Mouse (Mus musculus) ES-E14 (cell line): Measurements from ENCODE around the gene 4930558K02Rik. TPM values are rescaled to one million over a fixed set of nuclear protein-coding genes. Genes with fewer than 3 reads are reported as not detected.

Source experiments
- DNase-seq: peaks from one replicate; pipeline ENCODE4 v3.0.0-alpha.2; 2013; ENCODE audit warnings: low read depth, low spot score
- H3K27ac ChIP-seq: 2 replicates; pipeline ENCODE4 v1.5.1; 2012; ENCODE audit warnings: low read depth, mild to moderate bottlenecking, low read length, moderate library complexity, mixed read lengths; ENCODE audit not compliant: poor library complexity, insufficient read depth, severe bottlenecking
- H3K36me3 ChIP-seq: 2 replicates; pipeline ENCODE4 v1.6.1; 2012; ENCODE audit warnings: mild to moderate bottlenecking, low read length, moderate library complexity, mixed read lengths; ENCODE audit not compliant: control insufficient read depth, poor library complexity, insufficient read depth, severe bottlenecking
- H3K4me1 ChIP-seq, 2 experiments: fragments of 150-350 bp in 1 of 2; sonication (generic) in 1 of 2; 2 replicates each; pipeline ENCODE4 v1.6.1; 2012; ENCODE audit warnings: low read length in 2 of 2, mild to moderate bottlenecking in 1 of 2, mixed read lengths in 1 of 2; ENCODE audit not compliant: control insufficient read depth in 2 of 2, insufficient read depth in 2 of 2, poor library complexity in 1 of 2
- H3K4me3 ChIP-seq, 2 experiments: fragments of 150-350 bp in 1 of 2; sonication (generic) in 1 of 2; 2 replicates each; pipeline ENCODE4 v1.5.1; 2012; ENCODE audit warnings: low read length in 2 of 2, low read depth in 1 of 2, mild to moderate bottlenecking in 1 of 2, mixed read lengths in 1 of 2; ENCODE audit not compliant: insufficient read depth in 1 of 2, poor library complexity in 1 of 2, severe bottlenecking in 1 of 2
- H3K9ac ChIP-seq: 2 replicates; pipeline ENCODE4 v1.6.1; 2012; ENCODE audit warnings: low read depth, mild to moderate bottlenecking, low read length, mixed read lengths; ENCODE audit not compliant: poor library complexity, insufficient read depth, severe bottlenecking
- H3K9me3 ChIP-seq: fragments of 150-350 bp; sonication (generic); 2 replicates; pipeline ENCODE4 v1.6.1; 2012; ENCODE audit warnings: low read depth, mild to moderate bottlenecking, low read length; ENCODE audit not compliant: control insufficient read depth, insufficient read depth
- CHD2 ChIP-seq: IDR thresholded peaks from 2 replicates; pipeline ENCODE4 v1.6.1; 2014; ENCODE audit warnings: mild to moderate bottlenecking, low read depth, low read length, inconsistent platforms
- HCFC1 ChIP-seq: IDR thresholded peaks from 2 replicates; pipeline ENCODE4 v1.6.1; 2012; ENCODE audit warnings: low read length, inconsistent platforms, borderline replicate concordance; ENCODE audit not compliant: insufficient read depth
- MAFK ChIP-seq: IDR thresholded peaks from 2 replicates; pipeline ENCODE4 v1.6.1; 2014; ENCODE audit warnings: mild to moderate bottlenecking, low read depth, low read length, inconsistent platforms; ENCODE audit not compliant: insufficient read depth
- ZC3H11A ChIP-seq: IDR thresholded peaks from 2 replicates; pipeline ENCODE4 v1.6.1; 2012; ENCODE audit warnings: low read depth, mild to moderate bottlenecking, inconsistent platforms, low read length, borderline replicate concordance
- ZNF384 ChIP-seq: IDR thresholded peaks from 2 replicates; pipeline ENCODE4 v1.6.1; 2012; ENCODE audit warnings: low read depth, low read length, inconsistent platforms
- in situ Hi-C, 2 experiments: fragments of 600-800 bp; cut with MboI; formaldehyde crosslinking; loops; one replicate each; pipeline ENCODE4 v1.15.1; 2025; ENCODE audit warnings: low sequenced_read_pairs in 2 of 2, inconsistent platforms in 1 of 2; ENCODE audit not compliant: unreplicated experiment in 2 of 2
- total RNA-seq: library from RNA; depleted of rRNA; stranded (reverse); fragments of 300-350 nt; gene quantifications from 2 replicates; pipeline ENCODE4 v1.2.3, GENCODE M21; 2012

4930558K02Rik gene
- total RNA-seq, 1 experiment = not detected

DNA sequence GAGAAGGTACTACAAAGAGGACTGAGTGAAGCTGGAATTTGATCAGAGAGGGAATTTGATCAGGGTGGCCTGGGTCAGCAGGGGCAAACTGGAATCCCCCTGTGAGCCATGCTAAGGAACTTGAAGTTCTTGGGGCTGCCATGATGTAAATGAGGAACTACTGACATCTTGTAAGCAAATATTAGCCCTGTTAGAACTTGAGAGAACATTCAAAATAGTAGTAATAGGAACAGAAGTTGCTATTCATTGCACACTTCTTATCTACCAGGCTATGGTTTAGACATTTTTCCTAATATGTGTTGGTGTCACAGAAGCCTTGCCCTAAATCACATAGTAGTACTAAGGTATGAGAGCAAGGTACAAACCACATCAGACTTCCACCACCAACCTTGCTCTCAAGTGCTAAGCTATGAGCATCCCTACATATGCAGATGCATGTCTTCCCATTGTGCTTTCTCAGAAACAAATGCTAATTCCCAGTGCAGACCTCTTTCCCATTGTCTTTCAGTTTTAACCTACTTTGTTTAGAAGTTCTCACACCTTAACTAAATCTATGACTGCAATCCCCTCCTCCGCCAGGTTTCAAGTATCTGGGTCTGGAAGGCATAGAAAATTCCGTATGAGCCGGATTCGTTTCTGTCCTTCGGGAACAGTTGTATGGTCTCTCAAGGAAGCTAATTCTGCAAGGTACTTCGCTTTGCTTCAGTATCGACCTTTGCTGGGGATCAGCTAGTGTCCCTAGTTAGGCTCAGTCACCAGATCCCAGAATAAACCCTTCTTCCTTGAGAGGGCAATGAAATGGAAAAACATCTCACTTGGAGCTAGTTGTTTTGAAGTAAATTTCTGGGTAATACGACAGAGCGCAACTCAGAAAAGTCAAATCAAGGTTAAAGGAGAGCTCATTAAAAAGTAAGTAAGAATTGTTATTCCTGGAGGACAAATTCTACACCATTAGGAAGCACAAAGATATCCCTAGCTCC, 58.7 kb downstream of the 4930558K02Rik start:
- Histone ChIP-seq H3K27ac (no peak overlapping the region), H3K4me3 (no peak overlapping the region), H3K4me1 (peaks cover 15 to 22% of the 10 kb centered on the region in 2 experiments), H3K9ac (no peak overlapping the region), H3K9me3 (no peaks in the 10 kb centered on the region), H3K36me3 (no peaks in the 10 kb centered on the region)
- DNase-seq = no peak
- in situ Hi-C loops = no loop called here
- no peak for TF ChIP-seq CHD2
- no peak for TF ChIP-seq ZC3H11A
- no peak for TF ChIP-seq ZNF384
- no peak for TF ChIP-seq MAFK
- no peak for TF ChIP-seq HCFC1

DNA sequence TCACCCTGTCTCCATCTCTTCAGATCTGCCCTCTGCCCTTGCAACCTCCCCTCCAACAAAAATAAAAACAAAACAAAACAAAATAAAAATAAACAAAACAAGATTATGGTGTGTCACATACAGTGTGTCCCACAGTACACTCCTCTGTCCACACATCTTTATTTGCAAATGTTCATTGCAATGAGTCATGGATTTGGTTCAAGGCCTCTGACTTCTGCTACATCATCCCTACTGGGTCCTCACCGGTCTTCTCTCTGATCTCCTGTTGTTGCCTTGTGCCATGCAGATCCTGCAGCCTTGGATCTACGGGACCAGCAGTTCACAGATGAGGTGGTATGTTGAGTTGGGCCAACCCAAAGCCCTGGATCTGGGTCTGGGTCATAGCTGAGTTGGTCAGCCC, 59.8 kb downstream of the 4930558K02Rik start:
- Histone ChIP-seq H3K36me3 (no peaks in the 10 kb centered on the region), H3K27ac (no peak overlapping the region), H3K9me3 (no peaks in the 10 kb centered on the region), H3K9ac (no peak overlapping the region), H3K4me1 (peaks cover 18 to 22% of the 10 kb centered on the region in 2 experiments), H3K4me3 (no peak overlapping the region)
- DNase-seq = no peak
- in situ Hi-C loops = no loop called here
- TF ChIP-seq ZNF384 (no peak), HCFC1 (no peak), MAFK (no peak), CHD2 (no peak), ZC3H11A (no peak)

DNA sequence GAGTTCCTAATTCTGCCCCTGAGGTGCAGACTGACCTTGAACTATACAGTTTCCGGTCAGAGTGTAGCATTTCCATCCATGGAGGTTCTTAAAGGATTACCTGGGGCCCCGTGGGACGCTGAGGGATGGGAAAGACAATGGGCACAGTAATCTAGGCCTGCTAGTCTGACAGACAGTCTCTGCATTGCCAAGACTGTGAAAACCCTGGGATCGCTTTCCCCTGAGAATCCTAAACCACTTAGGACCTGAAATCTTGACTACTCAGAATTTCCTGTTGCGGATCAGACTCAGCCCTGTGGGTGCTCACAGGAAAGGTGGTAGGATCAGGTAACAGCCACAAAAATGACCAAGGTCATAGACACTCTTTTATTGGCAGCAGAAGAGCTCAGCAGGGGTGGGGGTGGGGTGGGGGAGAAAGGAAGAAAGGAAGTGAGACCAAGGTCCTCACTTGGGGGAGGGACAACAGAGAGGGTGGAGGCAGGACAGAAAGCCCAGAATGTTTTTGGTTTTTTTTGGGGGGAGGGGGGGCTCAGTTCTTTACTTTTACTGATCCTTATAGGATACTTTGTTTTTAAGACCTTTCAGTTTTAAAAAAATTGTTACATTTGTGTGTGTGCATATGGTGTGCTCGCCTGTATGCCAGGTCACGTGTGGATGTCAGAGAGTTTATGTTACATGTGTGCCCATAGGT, 60.6 kb downstream of the 4930558K02Rik start:
- DNase-seq = peak; percentile 34
- Histone ChIP-seq H3K9me3 (no peaks in the 10 kb centered on the region), H3K4me3 (no peak overlapping the region), H3K36me3 (no peaks in the 10 kb centered on the region), H3K4me1 (peaks cover 13 to 22% of the 10 kb centered on the region in 2 experiments), H3K9ac (no peak overlapping the region), H3K27ac (peak overlapping the region; percentile 40; the same call in 1 of the 2 replicates)
- in situ Hi-C loops = no loop called here
- no peak for TF ChIP-seq ZNF384
- no peak for TF ChIP-seq MAFK
- no peak for TF ChIP-seq CHD2
- TF ChIP-seq HCFC1 = no peak
- no peak for TF ChIP-seq ZC3H11A

DNA sequence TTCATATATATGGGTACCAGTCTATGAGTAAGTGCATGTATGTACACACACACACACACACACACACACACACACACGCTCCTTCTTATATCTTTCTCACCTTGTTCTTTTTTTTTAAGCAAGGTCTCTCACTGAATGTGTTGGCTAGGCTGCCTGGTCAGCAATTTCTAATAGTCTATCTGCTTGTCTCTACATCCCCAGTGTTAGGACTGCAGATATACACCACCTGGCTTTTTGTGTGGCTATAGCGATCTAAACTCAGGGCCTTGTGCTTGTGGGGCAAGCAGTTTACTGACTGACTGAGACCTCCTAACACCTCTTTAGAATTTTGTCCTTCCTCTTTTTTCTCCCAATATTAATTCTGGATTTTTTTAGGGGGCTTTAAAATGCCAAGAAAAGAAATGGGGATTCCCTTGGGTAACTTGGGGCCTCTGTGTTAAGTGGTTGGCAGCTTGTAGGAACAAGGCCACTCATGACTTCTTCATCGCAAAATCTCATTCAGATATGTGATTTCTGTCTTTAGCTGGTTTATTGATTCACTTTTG, 61.4 kb downstream of the 4930558K02Rik start:
- DNase-seq = no peak
- no peak overlapping the region; the same call in 1 of the 2 replicates for H3K27ac ChIP-seq

More for the DNA sequence above, 61.4 kb downstream of the 4930558K02Rik start:
- Histone ChIP-seq H3K4me3 (no peak overlapping the region), H3K9me3 (no peaks in the 10 kb centered on the region), H3K36me3 (no peaks in the 10 kb centered on the region), H3K9ac (no peak overlapping the region), H3K4me1 (peaks cover 13 to 22% of the 10 kb centered on the region in 2 experiments)
- in situ Hi-C loops = no loop called here
- TF ChIP-seq HCFC1 (no peak), ZC3H11A (no peak), CHD2 (no peak), ZNF384 (no peak), MAFK (no peak)
